Mouse (Mus musculus) ES-E14 (cell line): ENCODE results near the gene Tent5c.

Source experiments
- CHD2 ChIP-seq: IDR thresholded peaks from 2 replicates; pipeline ENCODE4 v1.6.1; 2014; ENCODE audit warnings: mild to moderate bottlenecking, low read depth, low read length, inconsistent platforms
- HCFC1 ChIP-seq: IDR thresholded peaks from 2 replicates; pipeline ENCODE4 v1.6.1; 2012; ENCODE audit warnings: low read length, inconsistent platforms, borderline replicate concordance; ENCODE audit not compliant: insufficient read depth
- MAFK ChIP-seq: IDR thresholded peaks from 2 replicates; pipeline ENCODE4 v1.6.1; 2014; ENCODE audit warnings: mild to moderate bottlenecking, low read depth, low read length, inconsistent platforms; ENCODE audit not compliant: insufficient read depth
- ZC3H11A ChIP-seq: IDR thresholded peaks from 2 replicates; pipeline ENCODE4 v1.6.1; 2012; ENCODE audit warnings: low read depth, mild to moderate bottlenecking, inconsistent platforms, low read length, borderline replicate concordance
- ZNF384 ChIP-seq: IDR thresholded peaks from 2 replicates; pipeline ENCODE4 v1.6.1; 2012; ENCODE audit warnings: low read depth, low read length, inconsistent platforms

DNA sequence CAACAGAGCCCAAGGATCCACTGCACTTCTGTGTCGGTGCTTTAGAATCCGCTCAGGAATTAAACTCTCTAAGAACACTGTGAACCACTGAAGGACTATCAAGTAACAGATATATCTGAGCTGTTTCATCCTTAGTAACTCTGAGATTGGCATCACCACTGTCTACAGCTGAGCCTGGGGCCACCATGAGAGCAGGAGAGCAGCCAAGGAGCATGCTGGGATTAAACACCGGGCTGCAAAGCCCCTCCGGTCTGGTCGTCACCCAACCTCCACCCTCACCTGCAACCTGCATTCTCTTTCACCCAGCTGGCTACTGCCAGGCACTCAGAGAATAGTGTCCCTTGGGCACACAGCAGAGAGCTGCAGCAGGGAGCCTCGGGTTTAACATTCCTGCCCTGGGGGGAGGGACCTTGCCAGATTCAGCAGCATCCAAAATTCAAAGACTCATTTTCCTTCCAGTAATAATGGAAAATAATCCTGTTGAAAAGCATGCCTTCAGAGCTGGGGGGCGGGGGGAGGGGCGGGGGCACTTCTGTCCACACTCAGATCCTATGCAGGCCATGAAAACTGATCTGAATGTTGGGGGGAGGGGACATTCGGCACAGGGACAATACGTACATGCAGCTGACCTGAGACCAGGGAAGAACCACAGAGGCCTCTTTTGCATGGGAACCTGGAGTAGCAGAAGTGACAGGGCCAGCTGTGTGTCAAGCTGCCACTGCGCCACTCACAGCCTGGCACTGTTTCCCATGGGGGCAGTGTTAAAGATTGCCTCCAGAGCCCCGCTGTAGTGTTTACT is 25.8 kb downstream of the Tent5c start:
- TF ChIP-seq MAFK, result no peak
- TF ChIP-seq HCFC1, result no peak
- TF ChIP-seq ZNF384, result no peak
- no peak for TF ChIP-seq CHD2
- TF ChIP-seq ZC3H11A, result no peak
